Mouse (Mus musculus) natural killer cell, adult 2 months (primary cell): ENCODE results near the gene C3.

ENCODE experiments used
- DNase-seq, 2 experiments: peaks; one replicate each; pipeline ENCODE4 v3.0.0; 2022; ENCODE audit warnings: low spot score in 2 of 2

The C3 gene

GRCm38 (mm10) chr17:57170616-57171260 is 57.2 kb downstream of the C3 start:
- DNase-seq, result no peak

- DNase-seq, result peak; percentile 60 to 78
Measured at GRCm38 (mm10) chr17:57166800-57167791, 60.8 kb downstream of the C3 start.
